7 mouse cellular contexts compared by ENCODE assay signal in genomic region chr14:39472790-39473761, GRCm38 (mm10). TPM values are rescaled to one million over a fixed set of nuclear protein-coding genes. Genes with fewer than 3 reads are reported as not detected.
DNase-seq lines count a peak whose midpoint lies in the region; TF ChIP-seq lines count a peak whose summit lies in the region.

Gene Nrg3 (minus strand): TSS chr14:39473088.

- no peak within 1 kb of the TSS for H3K27ac ChIP-seq in thymus, adult 2 months (ENCODE audit: control insufficient read depth, insufficient read depth, low read length)

- no peaks in the 10 kb centered on the region for H3K36me3 ChIP-seq in thymus, adult 2 months (ENCODE audit: control insufficient read depth, insufficient read depth, low read length)

- intact Hi-C loops in left cerebral cortex, postnatal 14 days (cut with DNase I): no loop called here

- peaks cover 11% of the 10 kb centered on the region for H3K27me3 ChIP-seq in thymus, adult 2 months (ENCODE audit: control insufficient read depth, insufficient read depth, low read length)

- H3K4me3 ChIP-seq in thymus, adult 2 months (ENCODE audit: control insufficient read depth, insufficient read depth, low read length): no peak within 1 kb of the TSS

- no peak for TF ChIP-seq CTCF in thymus, adult 2 months (IDR thresholded peaks at IDR 0.05; ENCODE audit: borderline replicate concordance, control insufficient read depth, extremely low read depth, insufficient read depth, low read length, poor library complexity)

- TF ChIP-seq POLR2A in thymus, adult 2 months (IDR thresholded peaks at IDR 0.05; ENCODE audit: control insufficient read depth, extremely low read depth, insufficient read depth, low read length, poor library complexity): no peak

- 8% methylated on average over 86 of the region's 121 CpGs for WGBS in thymus, adult 2 months

- no peaks in the 10 kb centered on the region for H3K4me1 ChIP-seq in thymus, adult 2 months (replicated peaks; ENCODE audit: control insufficient read depth, insufficient read depth, low read length)

- peak; percentile 1 for DNase-seq in thymus, adult 2 months
- DNase-seq in thymus, postnatal 0 days (ENCODE audit: low spot score): no peak
- DNase-seq in cerebellum, postnatal 36 days: peak; percentile 79 to 80
- peak; percentile 49 to 51 for DNase-seq in frontal cortex, postnatal 25 days (ENCODE audit: low spot score in 2 of 2)
- DNase-seq in left cerebral cortex, postnatal 14 days (ENCODE audit: low spot score in 2 of 2): peak; percentile 62 to 67
- DNase-seq in neural tube, embryonic 10.5 days (ENCODE audit: extremely low spot score, low spot score): peak; percentile 68
- DNase-seq in adipocyte (ENCODE audit: low spot score): no peak

RNA-seq across cellular contexts. Expression of gene Nrg3, which starts in this region (rescaled TPM):
- not detected in 2 replicates for polyA plus RNA-seq in thymus, adult 2 months (2012; rRNA removed)
- 0.03 TPM in 1 of 2 replicates, not detected in the other for polyA plus RNA-seq in thymus, postnatal 0 days (2015; fragmentation: Nextera tagmentation; extraction: Ambion mirVana)
- 10 to 100 TPM; 71.0 to 79.6 TPM for total RNA-seq in left cerebral cortex, postnatal 14 days (2021)

Comparison
In these comparisons a context has a peak if more than half of its experiments do, and no peak if none do; other contexts are left out.
1. Peak in DNase-seq in thymus, adult 2 months; RNA of the gene not detected or under 1 TPM.
2. DNase-seq: peak in cerebellum, postnatal 36 days (2 of 2), frontal cortex, postnatal 25 days (2 of 2), left cerebral cortex, postnatal 14 days (2 of 2) and neural tube, embryonic 10.5 days (single experiment); none in thymus, postnatal 0 days (single experiment) and adipocyte (single experiment).